Mouse (Mus musculus): Measurements from ENCODE around the gene Ccsap. TPM values are rescaled to one million over a fixed set of nuclear protein-coding genes. Genes with fewer than 3 reads are reported as not detected.

Ccsap gene
- total and polyA plus RNA-seq, 3 experiments: 5.0 to 6.2 (median 5.4) TPM

GRCm38 (mm10) chr8:123845114-123845513 lies 14.9 kb downstream of the Ccsap start:
- no peaks in the 10 kb centered on the region for H3K27me3 ChIP-seq (replicated peaks)
- H3K9me3 ChIP-seq (replicated peaks; ENCODE audit: low read length): no peaks in the 10 kb centered on the region
- H3K27ac ChIP-seq (ENCODE audit: insufficient read depth, low read depth): no peak overlapping the region
- peaks cover 3 to 29% of the 10 kb centered on the region in 2 experiments; a peak in 3 of 4 replicates for H3K4me1 ChIP-seq (ENCODE audit: control insufficient read depth in 1 of 2, insufficient read depth in 2 of 2)
- H3K36me3 ChIP-seq (replicated peaks in 1 of 2; ENCODE audit: control insufficient read depth in 1 of 2, insufficient read depth in 1 of 2, low read length in 1 of 2): peaks cover 5 to 50% of the 10 kb centered on the region in 2 experiments
- H3K9ac ChIP-seq (ENCODE audit: insufficient read depth, low read depth): no peak overlapping the region
- no peak overlapping the region for H3K4me3 ChIP-seq (replicated peaks in 1 of 3; ENCODE audit: low read depth in 2 of 3, low read length in 2 of 3, poor library complexity in 1 of 3)
- no peak overlapping the region for H3K4me2 ChIP-seq (ENCODE audit: insufficient read depth, low read depth, poor library complexity, severe bottlenecking)
- no peak for DNase-seq (ENCODE audit: extremely low read depth)
- dilution Hi-C loops (cut with MboI; ENCODE audit: extremely low pct_ligation_motif_present, extremely low pct_unique_long_range_greater_than_20kb, low sequenced_read_pairs) (no loop called here), in situ Hi-C loops (cut with MboI; ENCODE audit: low pct_ligation_motif_present, low pct_unique_long_range_greater_than_20kb, low sequenced_read_pairs) (no loop called here)
- H3K79me2 ChIP-seq (replicated peaks; ENCODE audit: control insufficient read depth, extremely low read depth, insufficient read depth, poor library complexity, severe bottlenecking): peaks cover 5% of the 10 kb centered on the region; the same call in 1 of the 2 replicates
- TF ChIP-seq MEF2A (IDR thresholded peaks at IDR 0.05; ENCODE audit: borderline replicate concordance, low read depth, low read length) (no peak), ELF1 (IDR thresholded peaks at IDR 0.05; ENCODE audit: low read depth, low read length) (no peak), ZMIZ1 (IDR thresholded peaks at IDR 0.05; ENCODE audit: low read depth, low read length) (no peak), GABPA (IDR thresholded peaks at IDR 0.05; ENCODE audit: insufficient replicate concordance, low read depth, low read length) (no peak), ZC3H11A (IDR thresholded peaks at IDR 0.05; ENCODE audit: low read depth, low read length) (no peak), CHD2 (IDR thresholded peaks at IDR 0.05; ENCODE audit: low read length) (no peak), NELFE (IDR thresholded peaks at IDR 0.05; ENCODE audit: low read depth, low read length) (no peak), EP300 (IDR thresholded peaks at IDR 0.05; ENCODE audit: low read length) (no peak), ZNF384 (IDR thresholded peaks at IDR 0.05; ENCODE audit: low read depth, low read length) (no peak)

DNA sequence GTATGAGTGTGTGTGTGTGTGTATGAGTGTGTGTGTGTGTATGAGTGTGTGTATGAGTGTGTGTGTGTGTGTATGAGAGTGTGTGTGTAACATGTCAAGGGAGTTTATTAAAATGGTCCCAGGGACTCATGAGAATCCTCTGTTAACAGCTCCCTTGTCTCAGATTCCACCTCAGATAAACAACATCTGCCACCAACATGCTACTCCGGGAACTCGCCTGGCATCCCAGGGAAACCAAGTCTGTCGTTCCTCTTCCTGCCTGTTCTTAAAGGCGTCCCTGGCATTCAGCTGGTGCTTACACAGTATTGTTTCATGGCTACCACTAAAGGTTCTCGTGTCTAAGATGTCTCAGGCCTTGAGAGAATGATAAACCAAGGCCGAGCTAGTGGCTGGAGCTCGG lies 15.7 kb downstream of the Ccsap start:
- peaks cover 5 to 52% of the 10 kb centered on the region in 2 experiments for H3K36me3 ChIP-seq (replicated peaks in 1 of 2; ENCODE audit: control insufficient read depth in 1 of 2, insufficient read depth in 1 of 2, low read length in 1 of 2)
- no peak overlapping the region for H3K9ac ChIP-seq (ENCODE audit: insufficient read depth, low read depth)
- no peaks in the 10 kb centered on the region for H3K9me3 ChIP-seq (replicated peaks; ENCODE audit: low read length)
- no peak overlapping the region for H3K4me3 ChIP-seq (replicated peaks in 1 of 3; ENCODE audit: low read depth in 2 of 3, low read length in 2 of 3, poor library complexity in 1 of 3)
- TF ChIP-seq KAT2A (IDR thresholded peaks at IDR 0.05; ENCODE audit: insufficient replicate concordance, low read length) (no peak), GABPA (IDR thresholded peaks at IDR 0.05; ENCODE audit: insufficient replicate concordance, low read depth, low read length) (no peak), USF1 (IDR thresholded peaks at IDR 0.05; ENCODE audit: low read depth, low read length) (no peak), ZKSCAN1 (IDR thresholded peaks at IDR 0.05; ENCODE audit: borderline replicate concordance, low read depth, low read length) (no peak), MEF2A (IDR thresholded peaks at IDR 0.05; ENCODE audit: borderline replicate concordance, low read depth, low read length) (no peak), RAD21 (IDR thresholded peaks at IDR 0.05; ENCODE audit: low read depth, low read length) (no peak), ZMIZ1 (IDR thresholded peaks at IDR 0.05; ENCODE audit: low read depth, low read length) (no peak), UBTF (IDR thresholded peaks at IDR 0.05; ENCODE audit: low read depth, low read length) (no peak), CHD2 (IDR thresholded peaks at IDR 0.05; ENCODE audit: low read length) (no peak), MXI1 (IDR thresholded peaks at IDR 0.05; ENCODE audit: low read depth, low read length) (no peak), POLR2A (IDR thresholded peaks at IDR 0.05; ENCODE audit: low read depth, low read length) (no peak)
- dilution Hi-C loops (cut with MboI; ENCODE audit: extremely low pct_ligation_motif_present, extremely low pct_unique_long_range_greater_than_20kb, low sequenced_read_pairs) (no loop called here), in situ Hi-C loops (cut with MboI; ENCODE audit: low pct_ligation_motif_present, low pct_unique_long_range_greater_than_20kb, low sequenced_read_pairs) (no loop called here)
- H3K27ac ChIP-seq (ENCODE audit: insufficient read depth, low read depth): no peak overlapping the region
- no peak for DNase-seq (ENCODE audit: extremely low read depth)
- H3K27me3 ChIP-seq (replicated peaks): no peaks in the 10 kb centered on the region
- peaks cover 3 to 27% of the 10 kb centered on the region in 2 experiments; a peak in 3 of 4 replicates for H3K4me1 ChIP-seq (ENCODE audit: control insufficient read depth in 1 of 2, insufficient read depth in 2 of 2)
- H3K79me2 ChIP-seq (replicated peaks; ENCODE audit: control insufficient read depth, extremely low read depth, insufficient read depth, poor library complexity, severe bottlenecking): no peaks in the 10 kb centered on the region
- H3K4me2 ChIP-seq (ENCODE audit: insufficient read depth, low read depth, poor library complexity, severe bottlenecking): no peak overlapping the region
